Mouse (Mus musculus): ENCODE data around the gene Igflr1. TPM values are rescaled to one million over a fixed set of nuclear protein-coding genes. Genes with fewer than 3 reads are reported as not detected.

The Igflr1 gene
- polyA plus RNA-seq, 1 experiment: 4.3 TPM

DNA sequence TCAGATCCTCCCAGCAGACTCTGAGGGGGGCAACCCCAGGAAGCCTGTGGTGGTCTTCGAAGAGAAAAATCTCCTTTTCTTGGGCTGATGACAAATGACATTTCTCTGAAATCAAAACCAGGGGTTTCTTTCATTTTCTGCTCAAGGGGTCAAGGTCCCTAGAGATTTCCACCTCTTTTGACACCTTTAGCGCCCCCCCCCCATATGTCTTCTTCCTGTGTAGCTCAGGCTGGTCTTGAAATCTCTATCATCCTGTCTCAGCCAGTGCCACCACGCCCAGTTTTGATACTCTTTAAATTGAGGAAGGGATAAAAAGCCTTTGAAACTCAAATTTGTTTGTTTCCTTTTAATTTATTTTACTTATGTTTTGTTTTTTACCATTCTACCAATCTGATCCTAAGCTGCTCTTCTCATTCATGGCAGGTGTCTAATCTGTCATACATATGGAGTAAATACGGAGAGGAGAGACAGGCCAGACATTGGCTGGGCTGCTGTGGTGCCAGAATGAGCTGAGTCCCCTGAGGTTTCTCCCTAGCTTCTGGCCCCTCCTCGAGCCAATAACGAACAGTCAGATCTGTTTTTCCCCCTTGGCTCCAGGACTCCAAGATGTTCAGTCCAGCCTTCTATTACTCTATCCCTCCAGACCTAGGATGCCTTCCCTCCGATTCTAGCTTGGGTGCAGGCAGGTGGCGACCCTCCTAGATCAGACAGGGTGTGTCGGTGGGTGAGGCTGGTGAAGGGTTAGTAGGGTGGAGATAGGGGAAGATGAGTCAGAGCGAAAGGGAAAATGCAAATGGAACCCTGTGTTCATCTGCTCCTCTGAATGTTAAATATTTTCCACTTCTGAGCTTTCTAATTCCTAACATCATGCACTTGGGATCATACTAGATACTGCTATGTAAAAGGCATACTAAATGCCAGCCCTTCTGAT lies 28.6 kb downstream of the Igflr1 start:
- H3K9me3 ChIP-seq: peaks cover 3% of the 10 kb centered on the region; the same call in 1 of the 2 replicates
- no peak overlapping the region for H3K4me3 ChIP-seq (replicated peaks)
- H3K4me1 ChIP-seq: peaks cover 44% of the 10 kb centered on the region
- peaks cover 25% of the 10 kb centered on the region for H3K27me3 ChIP-seq (replicated peaks)
- no peaks in the 10 kb centered on the region for H3K36me3 ChIP-seq (replicated peaks; ENCODE audit: low read length)
- TF ChIP-seq FLI1 (IDR thresholded peaks at IDR 0.05; ENCODE audit: low read length) (no peak), GATA1 (IDR thresholded peaks at IDR 0.05; ENCODE audit: borderline replicate concordance, low read length) (no peak)

DNA sequence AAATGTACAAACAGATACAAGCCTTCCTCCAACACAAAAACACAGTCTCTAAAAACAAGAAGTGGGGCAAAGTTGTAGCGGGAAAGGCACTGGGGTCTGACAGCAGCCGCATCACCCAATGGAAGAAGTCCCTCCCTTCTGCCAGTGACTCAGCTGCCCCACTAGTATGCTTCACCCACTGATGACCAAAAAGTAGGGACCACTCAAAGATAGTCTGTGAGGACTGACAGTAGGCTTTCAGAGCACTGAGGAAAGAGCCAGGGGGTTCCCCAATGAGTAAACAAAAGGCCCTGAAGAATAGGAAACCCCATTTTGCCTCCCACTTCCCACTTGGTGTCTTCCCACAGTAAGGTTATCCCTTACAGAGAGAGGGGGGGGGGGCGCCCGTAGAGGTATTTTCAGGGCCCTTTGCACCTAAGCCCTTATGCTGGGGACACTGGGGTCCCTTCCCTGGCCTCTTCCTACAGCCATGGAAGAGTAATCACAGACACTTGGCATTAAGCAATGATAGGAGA lies 29.3 kb downstream of the Igflr1 start:
- H3K4me3 ChIP-seq (replicated peaks): no peak overlapping the region
- H3K4me1 ChIP-seq: peaks cover 42% of the 10 kb centered on the region
- H3K9me3 ChIP-seq: peaks cover 3% of the 10 kb centered on the region; the same call in 1 of the 2 replicates
- H3K27me3 ChIP-seq (replicated peaks): peaks cover 26% of the 10 kb centered on the region
- no peaks in the 10 kb centered on the region for H3K36me3 ChIP-seq (replicated peaks; ENCODE audit: low read length)
- no peak for TF ChIP-seq GATA1 (IDR thresholded peaks at IDR 0.05; ENCODE audit: borderline replicate concordance, low read length)
- TF ChIP-seq FLI1 (IDR thresholded peaks at IDR 0.05; ENCODE audit: low read length): no peak

DNA sequence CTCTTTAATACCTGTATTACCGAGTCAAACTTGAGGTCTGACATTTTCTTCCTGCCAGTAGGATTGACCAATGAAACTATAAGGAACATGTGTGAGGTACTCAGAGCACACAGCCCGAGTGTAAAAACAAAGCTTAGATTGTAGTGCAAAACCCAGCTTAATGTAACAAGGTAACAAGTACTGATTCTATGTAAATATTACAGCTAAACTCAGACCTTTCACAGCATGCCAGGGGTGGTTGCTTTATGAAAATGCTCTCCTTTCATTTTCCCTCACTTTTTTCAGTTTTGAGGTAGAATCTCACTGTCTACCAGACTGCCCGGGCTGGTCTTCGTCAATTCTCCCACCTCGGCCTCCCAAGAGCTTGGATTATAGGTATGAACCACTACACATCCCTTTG lies 30.9 kb downstream of the Igflr1 start:
- H3K4me1 ChIP-seq: peaks cover 40% of the 10 kb centered on the region
- TF ChIP-seq GATA1 (IDR thresholded peaks at IDR 0.05; ENCODE audit: borderline replicate concordance, low read length) (no peak), FLI1 (IDR thresholded peaks at IDR 0.05; ENCODE audit: low read length) (no peak)
- peaks cover 3% of the 10 kb centered on the region; the same call in 1 of the 2 replicates for H3K9me3 ChIP-seq
- H3K4me3 ChIP-seq (replicated peaks): no peak overlapping the region
- H3K27me3 ChIP-seq (replicated peaks): peaks cover 37% of the 10 kb centered on the region
- H3K36me3 ChIP-seq (replicated peaks; ENCODE audit: low read length): no peaks in the 10 kb centered on the region

DNA sequence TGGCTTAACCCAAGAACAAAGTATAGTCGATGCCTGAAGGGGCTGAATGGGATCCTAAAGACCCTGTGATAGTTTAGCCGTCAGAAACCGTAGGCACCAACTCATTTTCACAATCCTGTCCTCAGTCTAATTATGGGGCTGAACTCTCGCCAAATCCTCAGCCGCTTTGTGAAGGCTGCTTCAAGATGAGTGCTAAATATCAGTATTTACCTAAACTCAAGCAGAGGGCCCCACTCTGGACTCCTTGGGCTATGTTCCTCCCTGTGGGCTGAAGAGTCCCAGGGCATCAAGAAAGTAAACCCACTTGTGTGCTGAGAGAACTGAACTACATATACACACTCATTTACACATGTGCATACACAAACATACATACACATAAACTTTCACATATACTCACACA lies 31.6 kb downstream of the Igflr1 start:
- Histone ChIP-seq H3K4me1 (peaks cover 36% of the 10 kb centered on the region), H3K4me3 (replicated peaks) (no peak overlapping the region), H3K9me3 (peaks cover 3% of the 10 kb centered on the region; the same call in 1 of the 2 replicates), H3K27me3 (replicated peaks) (peaks cover 37% of the 10 kb centered on the region), H3K36me3 (replicated peaks; ENCODE audit: low read length) (no peaks in the 10 kb centered on the region)
- no peak for TF ChIP-seq GATA1 (IDR thresholded peaks at IDR 0.05; ENCODE audit: borderline replicate concordance, low read length)
- no peak for TF ChIP-seq FLI1 (IDR thresholded peaks at IDR 0.05; ENCODE audit: low read length)

DNA sequence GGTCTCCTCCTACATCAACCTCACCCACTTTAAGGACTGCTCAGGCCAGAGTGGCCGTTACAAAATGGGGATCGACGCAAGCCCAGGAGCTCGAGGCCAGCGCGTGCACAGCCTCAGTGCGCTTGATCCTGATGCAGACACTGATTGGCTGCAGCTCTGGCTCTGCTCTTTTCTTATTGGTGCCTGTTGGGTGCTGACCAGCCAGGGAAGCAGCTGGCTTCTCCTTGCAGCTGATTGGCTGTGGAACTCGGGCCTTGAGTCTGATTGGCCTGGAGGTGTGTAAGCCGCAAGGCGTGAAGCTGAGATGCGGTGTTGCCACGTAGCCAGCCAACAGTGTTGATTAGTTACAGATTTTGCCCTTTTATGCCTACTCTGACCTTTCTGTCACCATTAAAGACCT lies 33.6 kb downstream of the Igflr1 start, which contains the start of gene Zbtb32:
TSS of gene Zbtb32 (minus strand) at position 124 of the 400 bp plus-strand sequence.
- no peak within 1 kb of the TSS for H3K4me3 ChIP-seq (replicated peaks)
- H3K36me3 ChIP-seq (replicated peaks; ENCODE audit: low read length): no peaks in the 10 kb centered on the region
- peaks cover 23% of the 10 kb centered on the region for H3K4me1 ChIP-seq
- TF ChIP-seq FLI1 (IDR thresholded peaks at IDR 0.05; ENCODE audit: low read length) (no peak), GATA1 (IDR thresholded peaks at IDR 0.05; ENCODE audit: borderline replicate concordance, low read length) (no peak)
- H3K9me3 ChIP-seq: peaks cover 3% of the 10 kb centered on the region; the same call in 1 of the 2 replicates
- H3K27me3 ChIP-seq (replicated peaks): peaks cover 37% of the 10 kb centered on the region

DNA sequence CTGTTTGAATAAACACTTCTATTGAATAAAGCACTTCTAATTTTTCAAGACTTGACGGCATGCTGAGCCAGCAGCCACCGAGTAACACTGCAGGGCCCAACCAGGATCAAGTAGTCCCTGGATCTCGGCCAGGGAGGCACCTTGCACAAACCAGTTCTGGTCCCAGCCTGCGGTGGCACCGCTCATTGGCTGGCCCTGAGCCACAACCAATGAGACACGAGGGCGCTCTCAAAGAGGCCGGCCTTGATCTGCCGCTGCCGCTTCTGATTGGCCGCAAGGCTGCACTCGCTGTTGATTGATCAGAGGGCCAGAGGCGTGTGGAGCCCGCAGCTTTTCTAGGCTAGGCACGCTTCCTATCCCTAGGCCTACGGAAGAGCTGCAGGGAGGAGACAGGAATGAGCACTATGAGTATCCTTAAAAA lies 34.7 kb downstream of the Igflr1 start:
- Histone ChIP-seq H3K4me3 (replicated peaks) (peak overlapping the region; percentile 33), H3K4me1 (peaks cover 12% of the 10 kb centered on the region), H3K36me3 (replicated peaks; ENCODE audit: low read length) (no peaks in the 10 kb centered on the region), H3K27me3 (replicated peaks) (peaks cover 34% of the 10 kb centered on the region), H3K9me3 (peaks cover 3% of the 10 kb centered on the region; the same call in 1 of the 2 replicates)
- TF ChIP-seq FLI1 (IDR thresholded peaks at IDR 0.05; ENCODE audit: low read length) (no peak), GATA1 (IDR thresholded peaks at IDR 0.05; ENCODE audit: borderline replicate concordance, low read length) (no peak)

DNA sequence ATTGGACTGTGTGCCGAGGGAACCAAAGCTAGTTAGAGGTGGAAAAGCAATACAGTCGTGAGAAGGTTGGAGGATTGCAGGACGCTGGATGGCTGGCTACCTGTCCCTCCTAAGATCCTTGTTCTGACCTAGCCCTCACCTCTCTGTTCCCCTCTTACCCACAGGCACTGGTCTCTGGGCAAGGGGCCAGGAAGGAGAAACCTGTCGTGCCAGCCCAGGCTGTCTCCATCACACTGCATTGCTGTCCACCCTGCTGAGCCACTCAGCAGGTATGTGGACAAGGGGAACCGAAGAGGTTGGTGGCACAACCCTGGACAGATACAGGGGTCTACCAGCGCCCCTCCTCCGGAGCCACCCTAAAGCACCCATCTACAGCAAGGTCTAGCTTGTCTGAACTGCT lies 35.4 kb downstream of the Igflr1 start:
- Histone ChIP-seq H3K4me3 (replicated peaks) (no peak overlapping the region), H3K4me1 (peaks cover 10% of the 10 kb centered on the region), H3K27me3 (replicated peaks) (peaks cover 28% of the 10 kb centered on the region), H3K36me3 (replicated peaks; ENCODE audit: low read length) (no peaks in the 10 kb centered on the region), H3K9me3 (peaks cover 3% of the 10 kb centered on the region; the same call in 1 of the 2 replicates)
- TF ChIP-seq FLI1 (IDR thresholded peaks at IDR 0.05; ENCODE audit: low read length) (no peak), GATA1 (IDR thresholded peaks at IDR 0.05; ENCODE audit: borderline replicate concordance, low read length) (no peak)

DNA sequence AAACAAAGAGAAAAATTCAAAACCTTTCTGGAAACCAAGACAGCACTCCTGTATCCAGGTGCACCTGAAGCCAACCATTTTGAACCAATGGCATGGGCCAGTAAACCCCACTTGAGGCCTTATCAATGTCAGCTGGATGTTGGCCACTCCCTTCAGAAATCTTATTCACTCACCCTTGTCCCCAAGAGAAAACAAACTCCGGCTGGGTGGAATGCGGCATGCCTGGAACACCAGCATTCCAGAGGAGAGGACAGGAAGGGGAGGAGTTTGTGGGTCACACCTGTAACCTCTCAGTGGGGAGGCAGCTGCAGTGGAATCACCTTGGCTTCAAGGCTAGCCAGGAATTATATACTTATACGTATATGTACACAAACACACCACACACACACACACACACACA lies 37.4 kb downstream of the Igflr1 start:
- Histone ChIP-seq H3K27me3 (replicated peaks) (peaks cover 30% of the 10 kb centered on the region), H3K4me3 (replicated peaks) (no peak overlapping the region), H3K36me3 (replicated peaks; ENCODE audit: low read length) (no peaks in the 10 kb centered on the region), H3K4me1 (peaks cover 10% of the 10 kb centered on the region), H3K9me3 (peaks cover 3% of the 10 kb centered on the region; the same call in 1 of the 2 replicates)
- TF ChIP-seq FLI1 (IDR thresholded peaks at IDR 0.05; ENCODE audit: low read length) (no peak), GATA1 (IDR thresholded peaks at IDR 0.05; ENCODE audit: borderline replicate concordance, low read length) (no peak)

DNA sequence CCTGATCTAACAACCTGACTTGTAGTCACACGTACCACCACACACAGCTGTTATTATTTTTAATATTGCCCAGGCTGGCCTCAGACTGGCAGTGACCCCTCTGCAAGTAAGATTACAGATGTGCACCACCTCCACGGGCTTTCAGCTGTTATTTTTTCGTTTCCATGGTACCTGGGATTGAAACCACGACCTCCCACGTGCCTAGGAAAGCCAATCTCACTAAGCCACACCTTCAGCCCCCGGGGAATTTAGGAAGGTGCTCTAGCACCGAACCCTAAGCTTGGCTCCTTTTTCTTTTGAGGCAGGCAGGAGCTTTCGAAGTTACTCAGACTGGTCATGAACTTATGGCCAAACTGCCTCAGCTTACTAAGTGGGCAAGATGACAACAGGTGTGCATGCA lies 39.2 kb downstream of the Igflr1 start:
- Histone ChIP-seq H3K9me3 (no peaks in the 10 kb centered on the region), H3K4me3 (replicated peaks) (no peak overlapping the region), H3K4me1 (peaks cover 20% of the 10 kb centered on the region), H3K36me3 (replicated peaks; ENCODE audit: low read length) (no peaks in the 10 kb centered on the region), H3K27me3 (replicated peaks) (peaks cover 21% of the 10 kb centered on the region)
- no peak for TF ChIP-seq GATA1 (IDR thresholded peaks at IDR 0.05; ENCODE audit: borderline replicate concordance, low read length)
- TF ChIP-seq FLI1 (IDR thresholded peaks at IDR 0.05; ENCODE audit: low read length): no peak

DNA sequence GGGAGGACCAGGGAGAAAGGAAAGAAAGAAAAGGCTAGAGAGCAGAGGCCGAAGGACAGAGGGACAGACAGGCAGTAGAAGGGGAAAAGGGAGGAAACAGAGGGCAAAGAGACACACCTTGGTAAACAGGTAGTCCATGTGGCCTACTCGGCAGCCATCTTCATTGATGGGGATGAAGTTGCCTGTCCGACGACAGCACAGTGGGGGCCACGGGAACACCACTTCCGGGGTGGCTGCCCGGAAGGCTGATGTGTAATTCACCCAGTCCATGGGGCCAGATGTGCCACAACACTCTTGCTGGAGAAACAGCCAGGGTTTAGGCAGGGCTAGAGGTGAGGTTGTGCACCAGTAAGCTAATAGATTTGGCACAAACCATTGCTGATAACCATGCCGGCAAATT lies 39.7 kb downstream of the Igflr1 start:
- peaks cover 17% of the 10 kb centered on the region for H3K27me3 ChIP-seq (replicated peaks)
- H3K4me1 ChIP-seq: peaks cover 18% of the 10 kb centered on the region
- TF ChIP-seq FLI1 (IDR thresholded peaks at IDR 0.05; ENCODE audit: low read length): no peak
- no peak for TF ChIP-seq GATA1 (IDR thresholded peaks at IDR 0.05; ENCODE audit: borderline replicate concordance, low read length)
- H3K9me3 ChIP-seq: no peaks in the 10 kb centered on the region
- no peak overlapping the region for H3K4me3 ChIP-seq (replicated peaks)
- no peaks in the 10 kb centered on the region for H3K36me3 ChIP-seq (replicated peaks; ENCODE audit: low read length)

All from megakaryocyte, embryonic 14.5 days (primary cell).